Mouse (Mus musculus) thymus, adult 18-20 months (tissue): ENCODE data around the gene Lrig1.

Experiments
- DNase-seq, 2 experiments: peaks; one replicate each; pipeline ENCODE4 v3.0.0; 2022; ENCODE audit warnings: mixed read lengths in 2 of 2

Lrig1 gene

DNA sequence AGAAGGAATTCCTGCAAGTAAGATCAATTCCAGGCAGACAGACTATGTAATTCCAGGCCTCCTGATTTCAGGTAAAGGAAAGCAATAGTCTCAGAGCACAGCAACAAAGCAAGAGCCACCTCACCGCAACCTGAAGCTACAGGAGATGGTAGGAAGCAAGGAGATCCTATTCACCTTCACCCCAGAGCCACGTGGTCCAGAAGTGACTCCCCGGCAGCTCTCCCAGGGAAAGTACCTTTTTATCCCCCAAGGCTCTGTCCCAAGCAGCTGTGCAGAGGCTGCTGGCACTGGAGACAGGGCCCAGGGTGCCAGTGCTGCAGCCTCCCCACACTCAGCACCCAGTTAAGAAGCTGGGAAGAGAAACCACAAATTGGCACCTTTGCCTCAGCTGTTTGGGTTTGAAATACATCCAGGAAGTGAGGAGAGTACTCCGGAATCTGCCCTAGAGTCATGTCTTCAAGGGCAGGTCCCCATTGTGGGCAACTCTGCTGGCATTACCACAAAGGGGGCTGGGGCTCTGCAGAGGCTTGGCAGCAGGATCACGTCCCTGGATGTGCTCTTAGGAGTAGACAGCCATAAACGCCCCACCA lies 53.6 kb downstream of the Lrig1 start:
- DNase-seq, result no peak

DNA sequence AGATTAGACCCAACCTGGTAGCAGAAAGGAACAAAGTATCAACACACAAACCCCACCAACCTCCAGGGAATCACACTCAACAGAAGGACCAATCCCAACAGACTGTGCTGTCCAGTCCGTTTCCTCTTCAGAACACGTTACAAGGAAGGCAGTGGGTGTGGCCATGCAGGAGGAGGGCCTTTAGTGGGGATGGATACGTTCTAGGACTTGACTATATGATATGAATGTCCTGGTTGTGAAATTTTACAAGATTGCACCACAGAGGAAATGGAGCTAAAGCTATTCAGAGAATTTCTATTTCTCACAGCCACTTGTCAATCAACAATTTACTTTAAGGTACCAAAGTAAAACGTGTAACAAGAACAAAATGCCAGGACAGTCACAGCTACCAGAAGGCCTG lies 54.2 kb downstream of the Lrig1 start:
- no peak for DNase-seq

DNA sequence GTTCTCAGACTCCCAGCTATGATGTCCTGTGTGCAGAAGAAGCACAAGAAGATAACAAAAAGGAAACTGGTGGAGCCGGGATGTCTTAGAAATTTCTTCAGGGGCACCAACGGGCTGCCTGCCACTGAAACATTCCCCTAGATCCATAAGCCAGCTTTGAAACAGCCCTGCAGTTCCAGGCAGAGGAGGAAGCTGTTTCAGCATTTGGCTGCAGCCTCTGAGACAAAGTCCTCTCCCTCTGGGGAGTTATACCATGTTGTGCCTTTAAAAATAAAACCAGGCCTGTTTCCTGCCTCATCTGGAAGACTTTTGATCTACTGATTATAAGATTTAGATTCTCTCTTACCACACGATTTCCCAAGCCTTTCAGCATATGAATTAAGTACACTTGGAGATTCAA lies 55.3 kb downstream of the Lrig1 start:
- DNase-seq, result no peak

DNA sequence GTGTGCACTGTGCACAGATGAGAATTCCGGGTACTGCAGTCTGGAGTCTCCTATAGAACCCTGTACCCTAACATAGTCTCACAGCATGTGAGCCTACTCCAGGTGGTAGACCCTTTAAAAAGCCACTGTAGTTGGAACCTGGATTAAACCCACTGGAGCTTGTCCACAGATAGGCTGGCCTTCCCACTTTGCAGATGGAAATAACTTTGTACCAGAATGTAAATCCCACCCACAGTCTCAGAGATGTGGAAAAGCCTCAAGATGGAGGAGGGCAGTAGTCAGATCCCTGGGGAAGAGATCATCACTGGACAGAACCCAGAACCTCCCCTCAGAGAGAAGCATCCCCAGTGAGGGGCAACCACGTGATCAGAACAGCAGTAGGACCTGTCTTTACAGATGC lies 56.0 kb downstream of the Lrig1 start:
- DNase-seq, result no peak

DNA sequence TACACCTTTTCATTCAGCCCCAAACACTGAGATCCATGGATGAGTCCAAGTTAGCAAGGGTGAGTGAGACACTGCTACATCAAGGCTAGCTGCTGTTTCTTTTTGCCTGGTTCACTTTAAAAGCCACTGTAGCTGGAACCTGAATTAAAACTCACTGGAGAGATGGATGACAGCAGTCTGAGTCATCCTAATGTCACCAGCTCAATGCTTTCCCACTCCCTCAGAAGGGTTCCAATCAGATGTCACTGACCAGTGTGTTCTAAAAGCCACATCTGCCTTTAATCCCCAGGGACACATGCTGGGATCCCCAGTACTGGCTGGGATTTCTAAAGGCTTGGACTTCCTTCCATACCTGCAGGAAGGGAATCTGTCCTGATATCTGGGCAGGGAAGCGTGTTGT lies 57.9 kb downstream of the Lrig1 start:
- DNase-seq, result no peak

DNA sequence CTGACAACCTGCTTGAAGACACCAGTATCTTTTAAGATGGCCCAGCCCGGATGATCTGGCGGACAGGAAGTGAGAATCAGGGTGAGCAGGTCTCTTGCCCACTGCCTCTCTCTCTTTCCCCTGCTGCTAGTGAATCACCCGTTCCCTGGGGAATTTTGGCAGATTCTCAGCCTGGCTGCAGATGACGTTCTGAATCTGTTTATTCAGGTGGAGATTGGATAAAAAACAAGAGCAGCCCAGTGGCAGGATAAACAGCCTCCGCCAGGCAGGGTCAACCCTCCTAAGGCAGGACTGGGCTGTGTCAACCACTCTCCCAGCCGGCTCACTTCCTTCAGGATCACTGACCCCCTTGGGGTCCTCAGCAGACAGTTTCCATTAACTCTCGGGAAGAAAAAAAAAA lies 59.7 kb downstream of the Lrig1 start:
- DNase-seq, result no peak

DNA sequence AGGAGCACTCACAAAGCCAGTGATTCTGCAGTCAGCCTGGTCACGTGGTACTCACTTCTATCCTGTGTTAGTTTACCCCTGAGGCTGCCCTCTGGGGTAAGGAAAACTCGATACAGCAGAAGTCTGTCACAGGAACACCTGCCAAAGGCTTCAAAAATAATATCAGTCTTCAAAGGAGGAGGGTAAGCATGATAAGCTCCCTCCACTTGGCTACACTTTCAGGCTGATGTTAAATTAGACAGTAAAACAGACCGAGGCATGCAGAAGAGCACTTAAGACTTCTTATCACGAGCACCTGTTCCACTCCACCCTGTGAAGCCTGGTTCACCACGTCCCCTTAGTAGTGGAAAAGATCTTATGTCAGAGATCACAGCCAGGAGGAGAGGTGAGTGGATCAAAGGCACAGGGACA lies 62.9 kb downstream of the Lrig1 start:
- DNase-seq, result no peak

DNA sequence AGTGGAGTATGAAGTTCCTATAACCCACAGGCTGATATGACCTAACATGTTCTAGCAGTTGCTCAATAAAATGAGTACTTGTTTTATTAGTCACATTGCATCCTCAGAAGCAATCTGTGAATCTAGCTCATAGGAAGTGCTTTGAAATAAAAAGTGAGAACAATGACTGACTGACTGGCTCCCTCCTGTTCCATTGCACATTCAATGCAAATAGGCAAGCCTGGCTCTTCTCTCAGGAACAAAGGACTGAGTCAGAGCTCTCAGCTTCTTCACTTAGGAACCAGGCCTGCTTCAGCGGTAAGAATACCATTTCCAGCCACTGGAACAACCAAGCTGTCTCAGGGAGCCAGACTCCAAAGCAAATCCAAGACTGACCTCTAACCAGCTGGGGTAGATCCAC lies 64.6 kb downstream of the Lrig1 start:
- no peak for DNase-seq

DNA sequence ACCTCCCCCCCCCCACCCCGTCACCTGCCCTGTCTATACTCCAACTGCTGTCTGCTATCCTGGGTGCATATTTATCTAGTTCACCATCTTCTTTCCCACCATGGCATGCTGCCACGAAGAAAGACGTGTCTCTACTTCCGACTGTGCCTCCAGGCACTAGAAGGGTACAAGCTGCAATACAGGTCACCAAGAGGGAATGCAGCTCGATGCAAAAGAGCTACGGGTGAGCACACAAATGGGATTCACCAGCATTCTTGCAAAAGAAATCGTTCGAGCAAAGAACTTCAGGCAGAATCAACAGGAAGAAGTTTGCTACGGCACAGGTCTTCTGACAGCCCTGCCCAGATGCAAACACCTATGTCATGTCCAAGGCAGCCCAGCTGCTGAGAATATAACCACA lies 65.2 kb downstream of the Lrig1 start:
- no peak for DNase-seq

DNA sequence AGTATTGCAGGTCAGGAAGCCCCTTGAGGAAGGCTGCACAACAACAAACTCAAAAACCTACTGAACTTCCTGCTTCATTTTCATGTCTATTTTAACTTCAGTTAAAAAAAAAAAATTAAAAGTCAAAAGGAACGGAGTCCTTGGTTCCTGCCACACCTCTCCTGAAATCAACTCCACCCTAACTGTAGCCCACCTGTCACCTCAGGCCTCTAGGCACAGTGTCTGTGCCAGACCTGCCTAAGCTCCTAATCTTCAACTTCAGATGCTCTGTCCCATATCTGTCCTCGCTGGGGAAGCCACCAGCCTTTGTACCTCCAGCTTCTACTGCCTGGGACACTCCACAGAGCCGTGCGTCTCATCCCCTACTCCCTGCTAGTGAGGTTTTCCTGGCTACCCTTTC lies 65.7 kb downstream of the Lrig1 start:
- DNase-seq, result peak in 1 of 2 experiments; percentile 33

DNA sequence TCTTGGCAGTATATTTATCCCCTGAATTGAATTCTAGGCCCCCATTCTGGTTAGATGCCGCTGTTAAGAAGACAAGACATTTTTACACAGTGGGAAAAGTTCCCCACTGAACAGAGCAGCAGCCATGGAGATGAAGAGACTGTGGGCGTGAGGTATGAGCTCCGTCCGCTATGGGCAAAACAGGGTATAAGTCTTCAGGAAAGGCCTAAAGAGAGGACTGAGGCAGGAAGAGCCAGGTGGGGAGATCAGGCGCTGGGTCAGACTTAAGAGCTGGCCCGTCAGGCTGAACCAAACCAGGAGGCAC lies 68.2 kb downstream of the Lrig1 start:
- DNase-seq, result no peak

DNA sequence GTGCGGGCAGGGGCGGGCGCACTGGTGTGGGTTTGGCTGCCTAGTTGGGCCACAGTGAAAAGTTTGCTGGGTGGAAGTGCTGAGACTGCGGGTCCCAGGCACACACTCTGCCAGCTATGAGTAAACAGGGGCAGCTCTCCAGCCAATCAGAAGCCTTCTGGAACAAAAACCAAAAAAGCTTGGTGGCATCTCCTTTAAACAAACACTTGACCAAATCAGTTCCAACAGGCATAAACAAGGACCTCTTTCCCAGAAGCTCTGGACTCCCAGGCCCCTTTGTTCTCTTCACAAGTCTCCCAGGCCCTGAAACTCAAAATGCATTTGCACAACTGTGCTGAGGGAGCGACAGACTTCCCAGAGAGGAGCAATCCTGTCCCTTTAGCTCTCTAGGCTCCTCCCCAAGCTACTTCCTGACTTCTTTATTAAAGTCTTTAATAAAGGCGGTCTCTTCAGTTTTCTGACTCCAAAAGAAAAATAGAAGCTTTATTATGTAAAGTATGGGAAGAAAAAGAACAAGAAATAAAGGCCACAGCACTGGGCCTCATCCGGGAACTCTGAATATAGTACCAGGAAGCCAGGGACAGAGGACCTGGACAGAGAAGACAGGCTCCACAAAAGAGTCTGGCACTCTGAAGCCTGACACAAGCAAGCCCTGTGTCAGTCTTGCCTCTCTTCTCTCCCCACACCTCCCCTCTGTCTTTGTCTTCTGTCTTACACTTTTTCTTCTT lies 68.7 kb downstream of the Lrig1 start:
- no peak for DNase-seq

DNA sequence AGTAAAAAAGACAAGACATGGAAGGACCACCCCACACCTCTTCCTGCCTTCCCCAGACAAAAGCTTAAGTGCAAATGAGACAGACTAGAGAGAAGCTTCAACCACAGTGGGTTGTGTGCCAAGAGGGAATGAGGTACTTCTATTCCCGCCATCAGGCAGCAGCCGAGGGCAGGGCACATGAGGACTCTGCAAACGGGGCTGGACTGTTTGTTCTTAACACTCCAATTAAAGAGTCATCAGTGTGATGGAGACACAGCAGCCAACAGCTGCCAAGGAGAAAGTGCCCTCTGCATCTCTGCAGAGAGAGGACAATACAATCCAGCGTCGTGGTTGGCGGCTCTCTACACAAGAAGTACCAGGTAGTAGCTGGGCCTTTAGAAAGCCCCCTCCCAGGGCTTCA lies 71.2 kb downstream of the Lrig1 start:
- DNase-seq, result no peak

DNA sequence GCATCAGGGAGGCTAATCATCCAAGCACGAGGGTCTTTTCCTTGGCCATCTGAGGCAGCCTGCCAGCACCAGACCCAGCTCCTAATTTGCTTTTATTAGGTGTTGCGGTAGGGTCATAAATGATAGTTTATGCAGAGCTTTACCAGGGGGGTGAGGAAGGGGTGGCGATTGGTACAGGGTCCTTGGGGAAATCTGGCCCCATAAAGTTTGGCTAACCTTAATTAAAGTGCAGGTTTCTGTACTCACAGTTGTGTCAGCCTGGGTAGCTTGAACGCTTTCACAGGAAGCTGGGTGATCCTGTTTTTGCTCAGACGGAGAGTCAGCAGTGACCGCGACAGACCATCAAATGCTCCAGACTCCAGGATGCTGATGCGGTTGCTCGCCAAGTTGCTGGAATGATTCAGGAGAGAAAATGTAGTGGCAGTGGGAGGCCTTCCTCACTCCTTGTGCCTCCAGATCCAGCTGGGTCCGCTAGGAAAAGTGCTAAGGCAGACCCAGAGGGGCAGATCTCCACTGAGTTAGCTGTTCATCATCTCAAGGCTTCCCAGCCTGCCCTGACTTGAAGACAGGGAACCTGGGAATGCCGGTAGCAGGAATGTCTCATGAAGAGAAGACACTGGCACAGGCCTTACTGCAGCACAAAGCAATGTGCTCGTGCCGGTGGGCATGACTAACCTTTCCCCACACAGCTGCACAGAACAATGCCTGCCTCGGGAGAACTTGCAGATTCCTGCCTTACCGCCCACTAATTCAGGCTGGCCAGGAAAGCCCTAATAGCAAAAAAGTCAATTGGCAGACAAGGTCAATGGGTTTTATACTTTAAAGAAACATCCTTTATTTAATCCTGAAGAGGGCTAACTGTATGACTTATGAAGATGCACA lies 72.0 kb downstream of the Lrig1 start:
- no peak for DNase-seq

DNA sequence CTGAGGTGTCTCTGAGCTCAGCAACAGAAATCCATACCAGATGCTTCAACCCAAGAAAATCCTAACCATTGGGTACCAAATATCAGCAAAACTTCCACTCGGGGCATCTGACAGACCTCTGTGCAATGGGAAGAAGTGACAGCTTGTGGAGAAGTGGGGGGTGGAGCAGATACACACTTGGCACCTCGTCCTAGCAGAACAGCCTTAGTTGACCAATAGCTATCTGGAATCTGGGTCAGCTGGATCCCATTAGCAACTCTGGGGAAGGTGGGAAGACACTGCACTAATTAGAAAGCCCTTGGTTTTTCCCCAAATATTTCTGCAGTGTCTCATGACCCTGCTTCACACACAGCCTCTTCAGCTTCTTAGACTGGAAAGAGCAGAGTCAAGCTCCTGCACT lies 73.2 kb downstream of the Lrig1 start:
- no peak for DNase-seq

DNA sequence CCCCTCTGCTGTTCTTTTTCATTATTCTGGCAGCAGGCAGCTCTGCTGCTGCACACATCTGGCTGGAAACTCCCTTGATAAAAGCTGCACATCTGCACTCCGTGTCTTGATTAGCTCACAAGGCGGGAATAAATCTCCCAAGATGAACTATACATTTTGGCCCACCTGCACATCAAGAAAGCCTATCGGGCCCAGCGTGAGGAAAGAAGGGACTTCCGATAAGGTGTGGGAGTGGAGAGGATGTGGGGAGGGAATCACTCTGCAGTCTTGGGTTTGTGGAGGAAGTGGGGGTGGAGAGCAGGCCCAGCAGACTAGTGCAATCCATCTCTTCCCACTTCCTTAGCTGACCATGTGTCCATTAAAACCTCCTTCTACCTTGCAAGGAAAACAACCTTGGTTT lies 74.1 kb downstream of the Lrig1 start:
- no peak for DNase-seq

DNA sequence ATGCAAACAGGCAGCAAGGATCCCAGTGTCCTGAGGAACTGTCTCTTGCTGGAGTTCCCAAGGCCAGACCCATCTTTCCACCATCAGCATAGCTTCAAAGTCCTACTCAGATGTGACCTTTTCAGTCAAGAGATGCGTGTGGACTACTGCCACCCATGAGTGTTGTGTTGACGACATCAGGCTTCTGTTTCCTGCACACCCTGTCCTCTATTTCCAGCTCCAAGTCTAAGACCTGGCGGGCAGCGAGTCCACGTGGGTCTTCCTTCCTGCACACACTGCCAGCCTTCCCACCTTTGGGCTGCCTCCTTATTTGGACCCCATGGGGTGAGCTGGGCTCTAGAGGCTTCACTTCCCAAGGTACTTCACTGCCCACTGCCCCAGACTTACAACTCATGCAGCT lies 75.4 kb downstream of the Lrig1 start:
- no peak for DNase-seq

DNA sequence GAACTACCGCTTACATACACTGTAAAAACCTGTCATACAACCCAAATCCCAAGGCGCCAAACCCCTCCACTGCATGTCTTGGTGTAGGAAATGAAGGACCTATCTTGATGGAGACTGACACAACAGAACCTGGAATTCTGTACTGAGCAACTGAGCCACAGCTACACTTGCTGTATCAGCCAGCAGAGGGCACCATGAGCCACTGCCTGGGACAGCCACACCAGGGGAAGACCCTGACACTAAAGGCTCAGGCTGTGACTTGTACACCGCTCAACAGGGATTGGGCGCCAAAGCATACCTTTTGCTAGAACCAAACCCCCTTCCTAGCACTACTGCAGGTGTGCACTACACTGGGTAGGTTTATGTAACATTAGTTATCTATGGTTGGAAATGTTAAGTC lies 77.0 kb downstream of the Lrig1 start:
- DNase-seq, result peak; percentile 56 to 64

DNA sequence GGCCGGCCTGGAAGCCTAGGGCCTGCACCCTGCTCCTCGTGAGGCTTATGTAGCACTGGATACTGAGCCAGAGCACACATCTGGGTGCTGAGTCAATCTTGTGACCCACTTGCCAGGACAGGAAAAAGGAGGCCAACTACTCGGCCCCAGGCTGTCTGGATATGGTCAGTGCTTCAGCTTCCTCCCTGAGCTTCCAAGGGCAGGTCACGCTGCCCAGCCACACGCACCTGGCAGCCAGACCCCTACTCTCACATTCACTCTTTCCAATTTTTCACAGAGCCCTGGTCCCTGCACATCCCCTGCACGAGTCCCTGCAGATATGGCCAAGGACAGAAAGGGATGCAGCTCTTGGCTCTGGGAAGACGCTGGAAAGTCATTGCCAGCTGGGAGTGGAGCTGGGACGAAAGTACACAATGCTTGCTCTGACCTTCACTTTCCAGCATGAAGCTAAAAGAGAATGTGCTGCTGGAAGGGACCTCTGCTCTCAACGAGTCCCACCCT lies 79.1 kb downstream of the Lrig1 start:
- DNase-seq, result no peak

DNA sequence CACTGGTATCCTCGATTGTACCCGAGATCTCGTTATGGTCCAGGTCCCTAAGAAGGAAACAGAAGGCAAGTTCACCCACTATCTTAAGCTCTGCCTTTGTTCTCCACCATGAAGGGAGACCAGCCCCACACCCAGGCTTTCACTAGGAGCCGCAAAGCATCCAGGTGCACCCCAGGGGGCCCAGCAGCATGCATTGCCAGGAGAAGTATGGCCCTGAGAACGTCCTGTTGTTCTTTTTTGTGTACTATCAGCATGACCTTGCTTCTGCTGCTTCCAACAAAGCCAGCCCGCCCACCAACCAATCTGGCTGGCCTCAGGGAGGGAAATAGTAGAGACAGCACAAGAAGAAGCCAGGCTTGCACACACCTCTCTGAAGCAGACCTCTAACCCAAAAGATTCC lies 79.7 kb downstream of the Lrig1 start:
- DNase-seq, result no peak

DNA sequence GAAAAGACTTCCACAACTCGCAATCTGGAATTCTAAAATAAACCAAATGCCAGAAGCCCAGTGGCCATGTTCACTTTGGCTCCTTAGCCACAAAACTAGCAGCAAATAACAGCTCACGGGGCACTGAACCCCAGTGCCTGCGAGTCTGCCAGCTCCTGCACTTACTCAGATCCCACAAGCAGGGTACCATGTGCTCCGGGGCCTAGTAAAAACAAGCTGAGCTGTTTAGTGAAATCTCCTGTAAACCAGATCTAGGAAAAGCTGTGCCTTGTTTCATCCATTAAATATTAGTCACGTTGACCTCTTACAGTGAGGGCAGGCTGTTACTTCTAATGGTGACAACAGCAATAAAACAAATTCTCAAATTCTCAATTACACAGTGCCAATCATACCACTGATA lies 81.3 kb downstream of the Lrig1 start:
- DNase-seq, result no peak

DNA sequence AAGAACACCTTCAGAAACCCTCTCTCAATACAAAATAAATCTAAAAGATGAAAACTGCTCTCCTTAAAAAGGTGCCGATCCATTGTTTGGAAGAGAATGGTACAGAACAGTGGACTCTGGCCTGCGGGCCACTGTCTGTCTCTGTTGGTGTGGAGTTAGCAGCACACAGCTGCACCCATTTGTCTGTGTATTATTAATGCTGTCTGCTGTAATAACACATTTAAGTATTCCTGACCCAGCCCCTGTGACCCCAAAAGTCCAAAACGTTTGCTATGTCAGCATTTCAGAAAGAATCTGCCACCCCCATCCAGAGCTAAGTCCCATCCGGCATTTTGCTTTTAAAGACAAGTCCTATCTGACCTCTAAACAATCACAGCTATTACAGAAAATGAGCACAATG lies 84.0 kb downstream of the Lrig1 start:
- DNase-seq, result no peak

DNA sequence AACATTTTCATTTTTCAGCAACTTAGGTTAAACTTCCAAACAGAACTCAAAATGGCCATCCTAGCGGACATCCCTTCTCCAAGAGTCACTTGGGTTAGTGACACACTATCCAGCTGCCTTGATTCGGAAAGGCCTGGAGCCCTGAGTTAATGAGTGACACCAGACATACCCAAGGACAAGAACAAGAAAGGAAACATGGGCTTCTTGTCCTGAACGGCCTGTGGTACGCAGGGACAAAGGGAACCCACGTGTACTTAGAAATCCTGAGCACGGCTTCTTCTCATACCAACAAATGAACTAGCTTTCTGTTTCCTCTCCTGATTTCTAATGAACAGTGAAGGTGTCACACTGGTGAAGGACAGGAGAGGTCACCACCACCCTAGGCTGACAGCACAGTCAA lies 85.6 kb downstream of the Lrig1 start:
- no peak for DNase-seq

DNA sequence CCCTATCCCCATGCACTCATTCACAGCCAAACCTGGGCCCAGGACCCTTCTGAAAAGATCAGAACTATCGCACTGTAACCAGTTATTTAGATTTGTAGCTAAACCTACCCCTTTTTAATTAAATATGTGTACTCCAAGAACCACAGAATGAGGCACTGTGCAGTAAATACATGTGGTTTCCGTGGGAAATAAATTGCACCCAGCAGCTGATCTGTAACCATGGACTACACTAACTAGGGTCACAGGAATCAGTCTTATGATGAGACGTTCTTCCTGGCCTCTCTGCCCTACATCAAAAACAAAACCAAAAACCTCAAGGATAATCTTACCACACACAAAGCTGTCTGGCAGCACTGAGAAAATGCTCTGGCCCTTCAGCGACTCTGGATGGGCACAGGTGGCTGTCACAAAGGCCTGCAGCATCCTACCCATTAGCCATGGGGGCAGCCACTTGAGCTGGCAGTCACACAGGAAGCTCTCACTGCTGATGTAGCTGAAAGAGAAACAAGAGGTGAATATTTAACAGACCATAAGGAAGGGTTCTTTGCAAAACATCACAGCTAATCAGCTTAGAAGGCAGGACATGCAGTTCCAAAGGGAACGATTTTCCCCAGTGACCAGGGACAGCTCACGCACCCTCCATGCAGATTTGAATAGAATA lies 86.6 kb downstream of the Lrig1 start:
- no peak for DNase-seq
